Mouse (Mus musculus) midbrain, embryonic 16.5 days (tissue): Measurements from ENCODE around the gene Sycp2. TPM values are rescaled to one million over a fixed set of nuclear protein-coding genes. Genes with fewer than 3 reads are reported as not detected.
A peak's percentile ranks its signal among the peaks of the same experiment; 100 is the strongest.

Source experiments
- ATAC-seq: fragments of 200-750 bp; cut with Nextera tagmentation; 2 replicates; pipeline ENCODE4 v1.8.0; 2017; ENCODE audit warnings: moderate TSS enrichment
- H3K27ac ChIP-seq: fragments of 300-500 bp; sonication (generic); 2 replicates; pipeline ENCODE4 v1.5.1; 2014; ENCODE audit warnings: mild to moderate bottlenecking, low read length, mixed read lengths
- H3K27me3 ChIP-seq: fragments of 300-500 bp; sonication (generic); 2 replicates; pipeline ENCODE4 v1.6.1; 2014; ENCODE audit warnings: low read depth, low read length, mixed read lengths; ENCODE audit not compliant: control insufficient read depth, insufficient read depth
- H3K36me3 ChIP-seq: fragments of 300-500 bp; sonication (generic); 2 replicates; pipeline ENCODE4 v1.6.1; 2014; ENCODE audit warnings: mild to moderate bottlenecking, low read length, moderate library complexity, mixed read lengths; ENCODE audit not compliant: control insufficient read depth, insufficient read depth
- H3K4me1 ChIP-seq: fragments of 300-500 bp; sonication (generic); 2 replicates; pipeline ENCODE4 v1.6.1; 2014; ENCODE audit warnings: mild to moderate bottlenecking, low read length, mixed read lengths; ENCODE audit not compliant: control insufficient read depth, insufficient read depth
- H3K4me2 ChIP-seq: fragments of 300-500 bp; sonication (generic); 2 replicates; pipeline ENCODE4 v1.6.1; 2014; ENCODE audit warnings: mild to moderate bottlenecking, low read length, mixed read lengths
- H3K4me3 ChIP-seq: fragments of 300-500 bp; sonication (generic); 2 replicates; pipeline ENCODE4 v1.5.1; 2014; ENCODE audit warnings: low read depth, mild to moderate bottlenecking, low read length, moderate library complexity, mixed read lengths
- H3K9ac ChIP-seq: fragments of 300-500 bp; sonication (generic); 2 replicates; pipeline ENCODE4 v1.6.1; 2014; ENCODE audit warnings: low read depth, low read length, mixed read lengths
- H3K9me3 ChIP-seq: fragments of 300-500 bp; sonication (generic); replicated peaks from 2 replicates; pipeline ENCODE4 v1.6.1; 2014; ENCODE audit warnings: mild to moderate bottlenecking, low read length, mixed read lengths; ENCODE audit not compliant: control insufficient read depth, poor library complexity, severe bottlenecking
- WGBS: fragments of 180-500 bp; shearing (Covaris S2); extraction: QIAGEN DNeasy Blood & Tissue Kit; methylation state at CpG from one replicate; pipeline ENCODE4 v1.1.7; 2014; 5-methylcytosine and 5-hydroxymethylcytosine counted together
- polyA plus RNA-seq: library from polyadenylated mRNA; unstranded; fragments of >200 nt; fragmentation: Nextera tagmentation; extraction: Ambion mirVana; gene quantifications from 2 replicates; pipeline ENCODE4 v1.2.1, GENCODE M21; 2015

Sycp2 gene
- polyA plus RNA-seq, 1 experiment from 2014 or later: 0.25 TPM

GRCm38 (mm10) chr2:178429426-178429825, 21.9 kb upstream of the Sycp2 start:
- WGBS: 81% methylated on average over 6 of the region's 6 CpGs
- no peaks in the 10 kb centered on the region for H3K9me3 ChIP-seq
- no peaks in the 10 kb centered on the region for H3K27me3 ChIP-seq
- no peak overlapping the region for H3K9ac ChIP-seq
- no peaks in the 10 kb centered on the region for H3K4me1 ChIP-seq
- H3K27ac ChIP-seq: no peak overlapping the region
- no peak overlapping the region for H3K4me2 ChIP-seq
- no peak overlapping the region for H3K4me3 ChIP-seq
- no peak for ATAC-seq
- no peaks in the 10 kb centered on the region for H3K36me3 ChIP-seq

- H3K9ac ChIP-seq: no peak overlapping the region
- WGBS: 87% methylated on average over 4 of the region's 4 CpGs
- ATAC-seq: no peak
- no peaks in the 10 kb centered on the region for H3K9me3 ChIP-seq
- no peak overlapping the region for H3K4me3 ChIP-seq
- H3K4me2 ChIP-seq: no peak overlapping the region
- no peak overlapping the region for H3K27ac ChIP-seq
- H3K4me1 ChIP-seq: no peaks in the 10 kb centered on the region
- H3K27me3 ChIP-seq: no peaks in the 10 kb centered on the region
- H3K36me3 ChIP-seq: no peaks in the 10 kb centered on the region
These were observed 21.2 kb upstream of the Sycp2 start for GRCm38 (mm10) chr2:178428676-178429075.

- H3K4me2 ChIP-seq: no peak overlapping the region
- H3K27me3 ChIP-seq: no peaks in the 10 kb centered on the region
- ATAC-seq: no peak
- H3K9ac ChIP-seq: no peak overlapping the region
- WGBS: 83% methylated on average over 9 of the region's 9 CpGs
- H3K36me3 ChIP-seq: no peaks in the 10 kb centered on the region
- H3K4me1 ChIP-seq: no peaks in the 10 kb centered on the region
- no peaks in the 10 kb centered on the region for H3K9me3 ChIP-seq
- H3K4me3 ChIP-seq: no peak overlapping the region
- no peak overlapping the region for H3K27ac ChIP-seq
These were observed 20.7 kb upstream of the Sycp2 start for GRCm38 (mm10) chr2:178428183-178428582.

- Histone ChIP-seq H3K4me1 (peaks cover 3% of the 10 kb centered on the region; the same call in 1 of the 2 replicates), H3K4me3 (no peak overlapping the region), H3K36me3 (no peaks in the 10 kb centered on the region), H3K27me3 (no peaks in the 10 kb centered on the region), H3K9ac (no peak overlapping the region), H3K27ac (no peak overlapping the region), H3K9me3 (no peaks in the 10 kb centered on the region), H3K4me2 (no peak overlapping the region)
- no peak for ATAC-seq
- WGBS: 90% methylated on average over 5 of the region's 5 CpGs
These were observed 19.7 kb upstream of the Sycp2 start for GRCm38 (mm10) chr2:178427181-178427580.

GRCm38 (mm10) chr2:178426229-178426628, 18.7 kb upstream of the Sycp2 start:
- Histone ChIP-seq H3K36me3 (no peaks in the 10 kb centered on the region), H3K4me1 (peaks cover 10% of the 10 kb centered on the region; the same call in 1 of the 2 replicates), H3K9ac (no peak overlapping the region), H3K27ac (no peak overlapping the region), H3K27me3 (no peaks in the 10 kb centered on the region), H3K9me3 (no peaks in the 10 kb centered on the region), H3K4me3 (no peak overlapping the region), H3K4me2 (no peak overlapping the region)
- ATAC-seq: peak; percentile 21; the same call in 1 of the 2 replicates
- WGBS: 45% methylated on average over 4 of the region's 4 CpGs

- H3K9ac ChIP-seq: no peak overlapping the region
- H3K36me3 ChIP-seq: no peaks in the 10 kb centered on the region
- 86% methylated on average over 5 of the region's 5 CpGs for WGBS
- no peak overlapping the region for H3K4me3 ChIP-seq
- H3K4me2 ChIP-seq: no peak overlapping the region
- peaks cover 10% of the 10 kb centered on the region; the same call in 1 of the 2 replicates for H3K4me1 ChIP-seq
- no peaks in the 10 kb centered on the region for H3K9me3 ChIP-seq
- H3K27ac ChIP-seq: no peak overlapping the region
- no peaks in the 10 kb centered on the region for H3K27me3 ChIP-seq
- ATAC-seq: no peak
These were observed 15.7 kb upstream of the Sycp2 start for GRCm38 (mm10) chr2:178423223-178423622.

- Histone ChIP-seq H3K4me1 (peaks cover 10% of the 10 kb centered on the region; the same call in 1 of the 2 replicates), H3K27me3 (no peaks in the 10 kb centered on the region), H3K9ac (no peak overlapping the region), H3K27ac (no peak overlapping the region), H3K4me3 (no peak overlapping the region), H3K4me2 (no peak overlapping the region), H3K9me3 (no peaks in the 10 kb centered on the region), H3K36me3 (no peaks in the 10 kb centered on the region)
- ATAC-seq: no peak
- WGBS: 60% methylated on average over 2 of the region's 3 CpGs
These were observed 14.7 kb upstream of the Sycp2 start for GRCm38 (mm10) chr2:178422186-178422585.

- H3K4me1 ChIP-seq: peaks cover 10% of the 10 kb centered on the region; the same call in 1 of the 2 replicates
- no peaks in the 10 kb centered on the region for H3K9me3 ChIP-seq
- H3K27ac ChIP-seq: no peak overlapping the region
- no peak overlapping the region for H3K9ac ChIP-seq
- no peak overlapping the region for H3K4me2 ChIP-seq
- H3K36me3 ChIP-seq: no peaks in the 10 kb centered on the region
- H3K27me3 ChIP-seq: no peaks in the 10 kb centered on the region
- peak; percentile 49; the same call in 1 of the 2 replicates for ATAC-seq
- WGBS: 39% methylated on average over 6 of the region's 6 CpGs
- H3K4me3 ChIP-seq: no peak overlapping the region
These were observed 14.1 kb upstream of the Sycp2 start for GRCm38 (mm10) chr2:178421603-178422002.

GRCm38 (mm10) chr2:178420576-178420975, 13.1 kb upstream of the Sycp2 start:
- no peak overlapping the region for H3K4me2 ChIP-seq
- H3K4me3 ChIP-seq: no peak overlapping the region
- no peak for ATAC-seq
- H3K36me3 ChIP-seq: no peaks in the 10 kb centered on the region
- no peaks in the 10 kb centered on the region for H3K27me3 ChIP-seq
- 83% methylated on average over 9 of the region's 9 CpGs for WGBS
- no peaks in the 10 kb centered on the region for H3K9me3 ChIP-seq
- peaks cover 13% of the 10 kb centered on the region for H3K4me1 ChIP-seq
- H3K9ac ChIP-seq: no peak overlapping the region
- H3K27ac ChIP-seq: no peak overlapping the region
